Mouse (Mus musculus) lung, adult 18-20 months (tissue): ENCODE results near the gene Fbxw5.

Experiments used
- DNase-seq, 2 experiments: peaks; one replicate each; pipeline ENCODE4 v3.0.0; 2022; ENCODE audit warnings: mixed read lengths in 2 of 2

Fbxw5 gene

GRCm38 (mm10) chr2:25477967-25478675 is 22.4 kb upstream of the Fbxw5 start:
- DNase-seq, result no peak

- no peak for DNase-seq
Observed at GRCm38 (mm10) chr2:25479551-25480311, 20.8 kb upstream of the Fbxw5 start.

GRCm38 (mm10) chr2:25480541-25480940 is 20.0 kb upstream of the Fbxw5 start:
- DNase-seq, result no peak

DNA sequence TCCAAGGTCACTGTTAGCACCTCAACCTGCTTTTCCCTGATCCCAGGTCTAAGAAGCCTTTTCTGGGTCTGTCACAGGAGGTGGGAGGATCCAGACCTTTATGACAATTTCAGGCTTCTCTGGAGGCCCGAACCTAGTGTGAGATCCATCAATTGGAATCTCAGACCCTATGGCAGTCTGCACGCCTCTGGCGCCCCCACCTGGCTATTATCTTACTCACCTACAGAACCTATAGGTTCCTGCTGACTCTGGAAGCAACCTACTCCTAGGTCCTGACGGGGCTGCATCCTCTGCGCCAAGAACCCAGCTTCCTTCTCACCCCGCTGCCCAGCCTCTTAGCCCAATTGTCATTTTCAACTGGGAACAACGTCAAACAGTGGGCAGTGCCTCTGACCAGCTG is 17.6 kb upstream of the Fbxw5 start:
- peak in 1 of 2 experiments; percentile 38 for DNase-seq

DNA sequence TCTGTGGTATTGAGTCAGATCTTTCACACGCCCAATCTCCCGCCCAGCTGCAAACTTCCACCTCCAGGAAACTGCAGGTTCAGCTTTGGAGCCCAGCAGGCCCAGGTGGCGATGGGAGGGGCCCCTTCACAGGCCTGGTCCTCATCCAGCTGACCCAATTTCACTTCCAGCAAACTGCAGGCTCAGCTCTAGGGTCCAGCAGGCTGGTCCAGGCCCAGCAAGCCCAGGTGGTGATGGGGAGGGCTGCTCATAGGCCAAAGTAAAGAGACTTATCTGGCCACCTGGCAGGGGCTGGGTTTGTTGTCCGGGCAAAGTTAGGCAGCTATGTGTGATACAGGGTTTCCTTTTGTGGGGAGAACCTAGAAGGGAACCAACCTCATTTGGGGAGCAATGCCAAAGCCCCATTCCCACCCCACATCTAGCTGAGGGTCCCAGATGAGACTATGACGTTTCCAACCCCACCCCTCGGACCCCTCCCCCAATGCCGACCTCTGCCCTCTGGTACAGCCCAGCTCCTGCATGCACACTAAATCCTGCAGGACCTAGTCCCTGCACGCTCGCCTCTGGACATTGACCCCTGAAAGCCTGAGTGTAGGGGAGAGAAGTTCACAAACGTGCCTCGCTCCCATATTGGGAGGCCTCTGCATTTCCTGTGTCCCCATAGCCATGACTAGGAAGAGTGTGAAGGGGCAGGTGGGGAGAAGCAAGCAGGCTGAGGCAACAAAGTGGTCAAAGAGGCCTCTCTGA is 15.5 kb upstream of the Fbxw5 start:
- DNase-seq, result no peak

GRCm38 (mm10) chr2:25487965-25488670 is 12.4 kb upstream of the Fbxw5 start:
- no peak for DNase-seq

DNA sequence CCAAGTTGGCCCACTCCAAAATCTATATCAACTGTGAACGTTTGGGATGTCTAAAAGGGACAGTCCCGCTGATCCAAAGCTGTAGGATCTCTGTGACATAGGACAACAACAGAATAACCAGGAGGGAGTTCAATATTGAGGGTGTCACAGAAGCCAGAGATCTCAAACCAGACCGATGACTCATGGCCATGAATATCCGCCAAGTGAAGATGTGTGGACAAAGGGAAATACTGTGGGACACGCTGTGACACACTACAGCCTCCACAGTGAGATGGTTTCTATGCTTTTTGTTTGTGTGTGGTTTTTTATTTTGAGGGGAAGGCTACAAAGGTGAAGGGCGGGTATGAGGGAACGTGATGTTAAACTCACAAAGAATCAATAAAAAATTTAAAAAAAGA is 11.9 kb upstream of the Fbxw5 start:
- DNase-seq, result no peak

- no peak for DNase-seq
Observed at GRCm38 (mm10) chr2:25492988-25493387, 7.6 kb upstream of the Fbxw5 start.

- DNase-seq, result no peak
Observed at GRCm38 (mm10) chr2:25493476-25493961, 7.0 kb upstream of the Fbxw5 start, which contains the start of gene Lcn12. TSS of gene Lcn12 (minus strand) at chr2:25493911.

GRCm38 (mm10) chr2:25496462-25496861 is 4.1 kb upstream of the Fbxw5 start:
- no peak for DNase-seq

DNA sequence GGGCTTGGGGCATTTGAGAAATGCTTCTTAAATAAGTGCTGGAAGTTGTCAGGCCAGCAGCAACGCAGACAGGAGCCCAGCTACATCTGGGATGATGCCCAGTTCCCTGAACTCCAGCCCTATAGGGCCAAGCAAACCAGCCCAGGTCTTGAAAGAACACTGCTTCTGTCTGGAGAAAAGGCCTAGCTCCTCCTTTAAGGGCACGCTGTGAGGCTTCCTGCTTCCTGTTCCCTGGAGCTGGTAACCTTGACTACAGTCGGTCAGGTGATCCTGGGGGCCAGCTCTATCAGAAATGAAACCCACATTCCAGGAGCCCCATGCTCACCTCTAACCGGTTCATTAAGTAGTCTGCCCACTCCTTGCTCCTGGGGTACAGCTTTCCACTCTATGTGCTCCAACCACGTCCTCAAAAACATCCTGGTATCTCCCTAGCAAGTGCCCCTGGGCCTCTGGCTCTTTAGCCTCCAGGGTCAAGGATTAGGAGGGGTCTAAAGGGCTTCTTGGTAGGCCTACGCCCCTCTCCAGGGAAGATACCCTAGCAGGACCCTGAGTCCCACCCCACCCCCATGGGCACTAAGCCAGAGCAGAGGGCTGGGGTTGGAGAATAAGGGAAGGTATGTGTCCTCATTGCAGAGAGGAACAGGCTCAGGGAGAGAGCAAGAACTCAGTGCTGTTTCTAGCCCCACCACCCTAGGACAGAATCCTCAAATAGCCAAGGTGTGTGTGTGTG is 2.5 kb upstream of the Fbxw5 start:
- DNase-seq, result peak in 1 of 2 experiments; percentile 26

DNA sequence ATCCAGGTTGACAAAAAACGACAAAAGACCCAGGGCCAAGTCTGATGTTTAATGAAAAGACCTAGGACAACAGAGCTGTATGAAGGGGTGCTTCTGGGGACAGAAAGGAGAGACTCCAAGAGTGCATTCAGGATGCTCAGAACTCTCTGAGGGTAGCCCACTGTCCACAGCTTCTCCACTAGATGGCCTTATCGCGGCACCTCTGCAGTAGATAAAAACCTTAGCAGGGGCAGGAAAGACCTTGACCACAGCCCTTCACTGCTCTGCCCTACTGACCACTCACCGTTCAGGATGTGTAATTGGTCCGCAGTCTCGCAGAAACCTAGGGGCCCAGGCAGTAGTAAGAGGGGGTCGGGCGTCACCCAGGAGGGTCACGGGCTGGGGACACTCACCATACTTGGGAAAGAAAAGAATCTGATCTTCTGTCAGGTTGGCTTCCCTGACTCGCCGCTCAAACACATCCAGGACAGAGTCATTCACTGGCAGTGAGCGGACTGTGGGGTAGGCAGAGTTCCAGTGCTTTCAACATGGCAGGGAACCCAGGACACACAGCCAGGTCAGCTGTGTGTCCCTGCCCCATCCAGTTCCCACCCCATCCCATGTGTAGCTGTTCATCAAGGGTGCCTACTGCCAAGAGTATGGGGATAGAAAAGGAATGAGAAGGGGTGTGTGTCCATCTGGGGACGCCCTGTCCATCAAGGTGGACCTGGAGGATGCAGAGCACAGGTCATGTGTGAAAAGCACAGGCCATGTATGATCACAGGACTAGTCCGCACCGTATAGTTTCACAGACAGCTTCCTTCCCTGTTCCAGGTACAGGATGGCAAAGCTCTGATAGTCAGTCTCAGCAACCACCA is 1.7 kb upstream of the Fbxw5 start:
- no peak for DNase-seq

DNA sequence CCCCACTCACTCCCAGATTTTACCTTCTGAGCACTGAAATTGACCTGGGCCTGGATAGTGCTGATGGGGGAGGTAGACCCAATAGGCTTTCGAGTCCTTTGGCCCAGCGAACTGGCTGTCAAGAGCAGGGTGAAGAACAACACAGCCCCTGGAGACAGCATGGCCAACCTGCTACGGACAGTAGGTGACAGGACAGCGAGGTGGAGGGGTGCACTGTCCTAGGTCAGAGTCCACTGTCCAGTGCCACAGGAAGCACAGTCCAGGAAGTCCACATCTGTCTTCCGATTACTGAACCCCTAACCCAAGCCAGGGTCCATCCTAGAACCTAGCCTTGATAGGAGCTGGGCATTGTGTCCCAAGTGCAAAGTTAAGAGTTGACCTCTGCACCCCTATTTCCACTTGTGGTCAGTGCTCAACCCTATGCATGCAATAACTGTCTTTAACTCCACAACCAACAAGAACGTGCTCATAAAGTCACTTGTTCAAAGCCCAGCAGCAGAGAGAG is 427 bp upstream of the Fbxw5 start:
- no peak for DNase-seq

- DNase-seq, result no peak
Observed at GRCm38 (mm10) chr2:25501593-25502486, 1.3 kb downstream of the Fbxw5 start, which contains the start of gene C8g. TSS of gene C8g (minus strand) at chr2:25501719.

DNA sequence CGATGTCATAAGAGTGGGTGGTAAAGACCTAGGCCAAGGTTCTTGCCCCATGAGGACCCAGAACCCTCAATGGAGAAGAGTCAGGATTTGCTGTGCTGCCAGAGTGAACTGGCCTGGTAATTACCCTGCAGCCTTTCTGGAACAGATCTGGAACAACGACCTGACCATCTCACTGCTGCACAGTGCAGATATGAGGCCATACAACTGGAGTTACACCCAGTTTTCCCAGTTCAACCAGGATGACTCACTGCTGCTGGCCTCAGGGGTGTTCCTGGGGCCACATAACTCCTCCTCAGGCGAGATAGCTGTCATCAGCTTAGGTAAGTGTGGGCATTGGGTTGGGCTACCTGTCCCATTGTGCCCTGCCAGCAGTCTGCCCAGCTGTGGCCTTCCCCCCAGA is 2.2 kb downstream of the Fbxw5 start:
- no peak for DNase-seq

- no peak for DNase-seq
Observed at GRCm38 (mm10) chr2:25504538-25504937, 4.0 kb downstream of the Fbxw5 start.

- DNase-seq, result no peak
Observed at GRCm38 (mm10) chr2:25505000-25505399, 4.5 kb downstream of the Fbxw5 start.

DNA sequence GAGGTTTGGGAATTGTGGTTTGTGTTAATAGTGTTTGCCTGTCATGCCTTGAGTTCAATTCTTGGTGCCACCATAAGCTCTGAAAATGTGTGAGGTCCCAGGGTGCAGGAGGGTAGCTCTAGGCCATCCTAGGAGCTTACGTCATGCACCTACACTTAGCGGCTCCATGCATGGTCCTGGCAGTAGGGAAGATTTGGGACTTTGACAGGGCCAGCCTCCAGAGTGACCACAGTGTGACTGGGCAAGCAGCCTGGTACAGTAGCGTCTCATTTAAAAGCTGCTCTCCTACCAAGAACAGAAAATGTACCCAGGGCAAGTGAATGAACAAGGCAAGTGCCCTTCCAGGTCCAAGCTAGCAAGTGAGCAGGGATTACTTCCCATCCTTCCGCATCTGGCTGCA is 5.3 kb downstream of the Fbxw5 start:
- DNase-seq, result no peak

DNA sequence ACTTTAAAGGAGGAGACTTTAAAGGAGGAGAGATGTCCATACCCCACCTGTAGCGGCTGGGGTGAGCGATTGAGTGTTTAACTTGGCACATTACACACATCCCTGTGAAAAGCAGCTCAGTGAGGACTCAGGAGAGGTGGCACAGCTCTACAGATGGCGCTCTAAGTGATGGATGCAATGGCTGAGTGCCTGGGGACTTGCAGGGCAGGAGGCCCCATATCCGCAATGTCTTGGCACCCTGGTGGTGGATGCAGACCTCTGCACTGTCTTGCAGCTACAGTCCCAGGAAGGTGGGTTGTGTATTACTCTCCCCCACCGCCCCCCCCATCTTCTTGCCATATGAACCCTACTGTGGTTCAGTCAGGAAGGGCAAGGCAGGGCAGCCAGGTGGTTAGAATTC is 6.4 kb downstream of the Fbxw5 start:
- DNase-seq, result peak; percentile 39 to 54

DNA sequence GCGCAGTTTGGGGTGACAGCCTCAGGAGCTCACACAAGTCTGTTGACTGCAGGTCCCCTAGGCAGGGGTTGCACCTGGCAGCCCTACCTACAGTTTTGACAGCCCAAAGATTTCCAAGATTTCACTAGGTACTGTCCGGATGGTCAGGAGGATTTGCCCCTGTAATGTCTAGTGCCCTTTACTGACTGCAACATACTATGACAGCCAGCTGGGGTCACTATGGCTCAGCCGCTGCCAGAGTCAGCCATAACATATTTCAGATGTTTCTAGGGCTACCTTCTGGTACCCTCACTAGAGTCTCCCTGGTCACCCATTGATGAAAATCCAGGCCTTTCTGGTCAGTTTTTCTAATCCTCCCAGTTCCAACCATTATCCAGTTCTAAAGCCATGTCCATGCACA is 9.4 kb downstream of the Fbxw5 start:
- no peak for DNase-seq
